Mouse (Mus musculus) cerebellum, adult 2 months (tissue): Measurements from ENCODE around the gene Pigv. TPM values are rescaled to one million over a fixed set of nuclear protein-coding genes. Genes with fewer than 3 reads are reported as not detected.

Experiments used
- DNase-seq, 2 experiments: peaks; one replicate each; pipeline ENCODE4 v3.0.0; 2021
- H3K27ac ChIP-seq: fragments of 200-500 bp; 2 replicates; pipeline ENCODE4 v1.5.1; 2012; ENCODE audit warnings: low read length, control low read depth, inconsistent platforms; ENCODE audit not compliant: insufficient read depth
- H3K27me3 ChIP-seq: fragments of 200-500 bp; 2 replicates; pipeline ENCODE4 v1.6.1; 2012; ENCODE audit warnings: inconsistent platforms, mild to moderate bottlenecking, low read length, moderate library complexity; ENCODE audit not compliant: control insufficient read depth, insufficient read depth
- H3K4me1 ChIP-seq: fragments of 200-500 bp; 2 replicates; pipeline ENCODE4 v1.6.1; 2011; ENCODE audit warnings: low read length; ENCODE audit not compliant: control insufficient read depth, insufficient read depth
- H3K4me3 ChIP-seq: fragments of 200-500 bp; replicated peaks from 2 replicates; pipeline ENCODE3; 2011; ENCODE audit warnings: mild to moderate bottlenecking, low read depth, low read length, control low read depth; ENCODE audit not compliant: insufficient read depth
- CTCF ChIP-seq: fragments of 200-500 bp; IDR thresholded peaks from 2 replicates; pipeline ENCODE4 v1.5.1; 2011; ENCODE audit warnings: low read depth, mild to moderate bottlenecking, control low read depth, low read length, moderate library complexity, borderline replicate concordance; ENCODE audit not compliant: insufficient read depth
- POLR2A ChIP-seq: fragments of 200-500 bp; IDR thresholded peaks from 2 replicates; pipeline ENCODE4 v1.6.1; 2011; ENCODE audit warnings: low read length, control low read depth, borderline replicate concordance; ENCODE audit not compliant: insufficient read depth
- WGBS: fragments of 180-500 bp; shearing (Covaris S2); methylation state at CpG from one replicate; pipeline ENCODE4 v1.1.7; 2018; 5-methylcytosine and 5-hydroxymethylcytosine counted together
- polyA plus RNA-seq: library from polyadenylated mRNA; depleted of rRNA; stranded (reverse); fragments of >200 nt; gene quantifications from 2 replicates; pipeline ENCODE4 v1.2.3, GENCODE M21; 2012

Gene Pigv
- polyA plus RNA-seq, 1 experiment: 11.1 TPM

- H3K27ac ChIP-seq: no peak overlapping the region
- 10% methylated on average over 41 of the region's 47 CpGs for WGBS
- peaks cover 18% of the 10 kb centered on the region for H3K4me1 ChIP-seq
- DNase-seq: peak; percentile 89 to 93
- H3K27me3 ChIP-seq: no peaks in the 10 kb centered on the region
- 0 out of 2 replicates have a peak, but pooled peaks have one; percentile 24 for TF ChIP-seq POLR2A
- peak; percentile 60 for TF ChIP-seq CTCF
- H3K4me3 ChIP-seq: peak overlapping the region; percentile 83
Measured at GRCm38 (mm10) chr4:133633332-133634042, 39.0 kb downstream of the Pigv start.

GRCm38 (mm10) chr4:133632483-133633327 lies 39.7 kb downstream of the Pigv start:
- peaks cover 18% of the 10 kb centered on the region for H3K4me1 ChIP-seq
- peak overlapping the region; percentile 83 for H3K4me3 ChIP-seq
- no peak for TF ChIP-seq CTCF
- TF ChIP-seq POLR2A: no peak
- peak overlapping the region; percentile 55; the same call in 1 of the 2 replicates for H3K27ac ChIP-seq
- WGBS: 2% methylated on average over 69 of the region's 69 CpGs
- peak; percentile 52 to 77 for DNase-seq
- no peaks in the 10 kb centered on the region for H3K27me3 ChIP-seq

- Histone ChIP-seq H3K4me1 (peaks cover 21% of the 10 kb centered on the region), H3K27me3 (no peaks in the 10 kb centered on the region), H3K4me3 (peak overlapping the region; percentile 83), H3K27ac (peak overlapping the region; percentile 55)
- no peak for TF ChIP-seq CTCF
- TF ChIP-seq POLR2A: no peak
- DNase-seq: peak; percentile 28 to 42
- WGBS: 16% methylated on average over 9 of the region's 9 CpGs
Measured at GRCm38 (mm10) chr4:133631769-133632411, 40.6 kb downstream of the Pigv start.

- Histone ChIP-seq H3K27me3 (no peaks in the 10 kb centered on the region), H3K4me1 (peaks cover 28% of the 10 kb centered on the region), H3K27ac (peak overlapping the region; percentile 49), H3K4me3 (peak overlapping the region; percentile 83)
- 17% methylated on average over 14 of the region's 14 CpGs for WGBS
- no peak for TF ChIP-seq CTCF
- TF ChIP-seq POLR2A: no peak
- DNase-seq: peak in 1 of 2 experiments; percentile 45
Measured at GRCm38 (mm10) chr4:133631071-133631768, 41.2 kb downstream of the Pigv start.

GRCm38 (mm10) chr4:133630326-133630920 lies 42.0 kb downstream of the Pigv start:
- 12% methylated on average over 8 of the region's 8 CpGs for WGBS
- no peak for TF ChIP-seq POLR2A
- TF ChIP-seq CTCF: no peak
- no peaks in the 10 kb centered on the region for H3K27me3 ChIP-seq

GRCm38 (mm10) chr4:133629191-133629590 lies 43.3 kb downstream of the Pigv start:
- WGBS: 62% methylated on average over 7 of the region's 7 CpGs
- no peak overlapping the region; the same call in 1 of the 2 replicates for H3K27ac ChIP-seq
- TF ChIP-seq CTCF: no peak
- no peak for TF ChIP-seq POLR2A
- no peaks in the 10 kb centered on the region for H3K27me3 ChIP-seq
- H3K4me1 ChIP-seq: peaks cover 38% of the 10 kb centered on the region
- DNase-seq: no peak
- no peak overlapping the region for H3K4me3 ChIP-seq

More at GRCm38 (mm10) chr4:133630326-133630920, 42.0 kb downstream of the Pigv start:
- Histone ChIP-seq H3K4me3 (peak overlapping the region; percentile 83), H3K4me1 (peaks cover 35% of the 10 kb centered on the region), H3K27ac (peak overlapping the region; percentile 49)
- peak; percentile 65 to 71 for DNase-seq

- no peaks in the 10 kb centered on the region for H3K27me3 ChIP-seq
Measured at GRCm38 (mm10) chr4:133628517-133628916, 43.9 kb downstream of the Pigv start.

More at GRCm38 (mm10) chr4:133628517-133628916, 43.9 kb downstream of the Pigv start:
- WGBS: 79% methylated on average over 2 of the region's 2 CpGs
- no peak overlapping the region for H3K4me3 ChIP-seq
- H3K27ac ChIP-seq: no peak overlapping the region
- peaks cover 38% of the 10 kb centered on the region for H3K4me1 ChIP-seq
- DNase-seq: no peak
- TF ChIP-seq CTCF (no peak), POLR2A (no peak)
